Mouse (Mus musculus) lung, postnatal 25 days (tissue): ENCODE results near the gene Frmd8.
"Not testable (repeated sequence)": the region's sequence is repeated elsewhere in the genome, so short reads cannot be mapped to it uniquely, and the experiment has no call there.

ENCODE experiments used
- DNase-seq: peaks from one replicate; pipeline ENCODE4 v3.0.0; 2022; ENCODE audit warnings: low spot score

Gene Frmd8

GRCm38 (mm10) chr19:5885838-5886237, 10.8 kb upstream of the Frmd8 start:
- no peak for DNase-seq

- DNase-seq: no peak
Measured at GRCm38 (mm10) chr19:5883935-5884334, 8.9 kb upstream of the Frmd8 start.

GRCm38 (mm10) chr19:5882079-5882478, 7.0 kb upstream of the Frmd8 start:
- not testable (repeated sequence) for DNase-seq

- DNase-seq: no peak
Measured at GRCm38 (mm10) chr19:5881155-5881554, 6.1 kb upstream of the Frmd8 start.

- no peak for DNase-seq
Measured at GRCm38 (mm10) chr19:5879735-5880134, 4.7 kb upstream of the Frmd8 start.

- no peak for DNase-seq
Measured at GRCm38 (mm10) chr19:5878916-5879315, 3.8 kb upstream of the Frmd8 start.

GRCm38 (mm10) chr19:5878362-5878722, 3.3 kb upstream of the Frmd8 start:
- DNase-seq: peak; percentile 70

GRCm38 (mm10) chr19:5877618-5878361, 2.7 kb upstream of the Frmd8 start, which contains the start of gene Slc25a45:
TSS of gene Slc25a45 (plus strand) at chr19:5877808.
- peak; percentile 83 for DNase-seq

- no peak for DNase-seq
Measured at GRCm38 (mm10) chr19:5874391-5874968, 594 bp downstream of the Frmd8 start.

GRCm38 (mm10) chr19:5872931-5873556, 2.0 kb downstream of the Frmd8 start:
- DNase-seq: no peak

GRCm38 (mm10) chr19:5872528-5872927, 2.5 kb downstream of the Frmd8 start:
- no peak for DNase-seq

- no peak for DNase-seq
Measured at GRCm38 (mm10) chr19:5871683-5872082, 3.4 kb downstream of the Frmd8 start.

- DNase-seq: peak; percentile 77
Measured at GRCm38 (mm10) chr19:5871273-5871672, 3.8 kb downstream of the Frmd8 start.

GRCm38 (mm10) chr19:5868096-5868495, 7.0 kb downstream of the Frmd8 start:
- no peak for DNase-seq

GRCm38 (mm10) chr19:5864710-5865398, 10.2 kb downstream of the Frmd8 start:
- DNase-seq: no peak

GRCm38 (mm10) chr19:5863776-5864175, 11.3 kb downstream of the Frmd8 start:
- no peak for DNase-seq

GRCm38 (mm10) chr19:5862335-5863085, 12.6 kb downstream of the Frmd8 start:
- DNase-seq: no peak

- no peak for DNase-seq
Measured at GRCm38 (mm10) chr19:5856604-5857003, 18.5 kb downstream of the Frmd8 start.

- no peak for DNase-seq
Measured at GRCm38 (mm10) chr19:5852035-5852722, 22.9 kb downstream of the Frmd8 start.

- DNase-seq: no peak
Measured at GRCm38 (mm10) chr19:5851481-5851971, 23.5 kb downstream of the Frmd8 start.

GRCm38 (mm10) chr19:5850860-5851259, 24.2 kb downstream of the Frmd8 start:
- no peak for DNase-seq
